Comparison of ENCODE assay signal across 32 mouse cellular contexts in genomic region chr9:101845691-101846090, GRCm38 (mm10). TPM values are rescaled to one million over a fixed set of nuclear protein-coding genes. Genes with fewer than 3 reads are reported as not detected.
DNase-seq lines count a peak whose midpoint lies in the region; ATAC-seq and TF ChIP-seq lines count a peak whose summit lies in the region.
"Had no signal": no experiment of that assay in that cellular context is flagged by ENCODE, and none has a peak within 500 bp of the region (broad histone marks: within the 10 kb centered on the region; RNA-seq: fewer than 3 reads in every experiment).

No protein-coding gene starts in this region.

- peak; percentile 7 to 54 for DNase-seq in adrenal gland, adult (ENCODE audit: inconsistent age in 2 of 2, low spot score in 1 of 2)
- no peak for DNase-seq in adrenal gland, adult 8-10 months
- no peak for DNase-seq in forebrain, postnatal 0 days
- DNase-seq in right cerebral cortex, adult 18-20 months = peak; percentile 10
- no peak for DNase-seq in right cerebral cortex, postnatal 4 days
- DNase-seq: adrenal gland, postnatal 25 days; cerebellum, adult 11 months; cerebellum, adult 2 months; cerebellum, adult 9-11 months; cerebellum, postnatal 25 days; gastrocnemius, postnatal 25 days; heart, adult 2 months; heart, postnatal 14 days; kidney, adult 2 months had no signal

- H3K4me3 ChIP-seq in forebrain, postnatal 0 days (ENCODE audit: low read depth, low read length) = no peak overlapping the region
- no peak overlapping the region for H3K4me3 ChIP-seq in forebrain, embryonic 16.5 days (replicated peaks; ENCODE audit: low read length)
- H3K4me3 ChIP-seq: embryonic facial prominence, embryonic 12.5 days; embryonic facial prominence, embryonic 15.5 days; heart, adult 2 months; heart, embryonic 10.5 days; heart, embryonic 13.5 days; hindbrain, embryonic 12.5 days; hindbrain, embryonic 15.5 days had no signal

- H3K9ac ChIP-seq in forebrain, postnatal 0 days = no peak overlapping the region
- H3K9ac ChIP-seq in forebrain, embryonic 16.5 days (replicated peaks; ENCODE audit: low read depth, low read length) = no peak overlapping the region
- H3K9ac ChIP-seq: embryonic facial prominence, embryonic 12.5 days; embryonic facial prominence, embryonic 15.5 days; heart, embryonic 13.5 days; hindbrain, embryonic 12.5 days; hindbrain, embryonic 15.5 days had no signal

- TF ChIP-seq CTCF in forebrain, postnatal 0 days (IDR thresholded peaks at IDR 0.05; ENCODE audit: low read depth) = no peak

- H3K27me3 ChIP-seq in forebrain, postnatal 0 days (ENCODE audit: insufficient read depth, low read length) = no peaks in the 10 kb centered on the region
- no peaks in the 10 kb centered on the region for H3K27me3 ChIP-seq in forebrain, embryonic 16.5 days (replicated peaks; ENCODE audit: control insufficient read depth, insufficient read depth, low read length)
- H3K27me3 ChIP-seq: CH12.LX; embryonic facial prominence, embryonic 12.5 days; embryonic facial prominence, embryonic 15.5 days; heart, embryonic 13.5 days; hindbrain, embryonic 12.5 days; hindbrain, embryonic 15.5 days; Patski had no signal

- ATAC-seq in forebrain, postnatal 0 days = peak; percentile 65
- no peak for ATAC-seq in forebrain, embryonic 16.5 days
- ATAC-seq: forebrain, embryonic 14.5 days; intestine, postnatal 0 days; Patski had no signal

- 78% methylated on average over 6 of the region's 6 CpGs for WGBS in forebrain, postnatal 0 days
- 84% methylated on average over 6 of the region's 6 CpGs for WGBS in forebrain, embryonic 16.5 days

- H3K27ac ChIP-seq in forebrain, postnatal 0 days (ENCODE audit: low read depth, low read length) = no peak overlapping the region
- no peak overlapping the region for H3K27ac ChIP-seq in forebrain, embryonic 16.5 days (ENCODE audit: low read length)
- H3K27ac ChIP-seq: embryonic facial prominence, embryonic 12.5 days; embryonic facial prominence, embryonic 15.5 days; heart, adult 2 months; heart, embryonic 10.5 days; heart, embryonic 13.5 days; hindbrain, embryonic 12.5 days; hindbrain, embryonic 15.5 days had no signal

- H3K9me3 ChIP-seq in forebrain, postnatal 0 days (ENCODE audit: low read length) = no peaks in the 10 kb centered on the region; the same call in 1 of the 2 replicates
- H3K9me3 ChIP-seq in forebrain, embryonic 16.5 days (ENCODE audit: control insufficient read depth, low read length) = no peaks in the 10 kb centered on the region
- H3K9me3 ChIP-seq: embryonic facial prominence, embryonic 12.5 days; embryonic facial prominence, embryonic 15.5 days; heart, embryonic 10.5 days; heart, embryonic 13.5 days; hindbrain, embryonic 12.5 days; hindbrain, embryonic 15.5 days had no signal

- H3K4me2 ChIP-seq in forebrain, postnatal 0 days (ENCODE audit: low read depth) = no peak overlapping the region
- no peak overlapping the region for H3K4me2 ChIP-seq in forebrain, embryonic 16.5 days (ENCODE audit: low read length)
- H3K4me2 ChIP-seq: embryonic facial prominence, embryonic 12.5 days; embryonic facial prominence, embryonic 15.5 days; heart, embryonic 13.5 days; hindbrain, embryonic 12.5 days; hindbrain, embryonic 15.5 days had no signal

- no peaks in the 10 kb centered on the region for H3K4me1 ChIP-seq in forebrain, postnatal 0 days (ENCODE audit: insufficient read depth)
- no peaks in the 10 kb centered on the region; the same call in 1 of the 2 replicates for H3K4me1 ChIP-seq in forebrain, embryonic 16.5 days (replicated peaks; ENCODE audit: control insufficient read depth, insufficient read depth, low read length)
- H3K4me1 ChIP-seq: embryonic facial prominence, embryonic 12.5 days; embryonic facial prominence, embryonic 15.5 days; heart, embryonic 13.5 days; hindbrain, embryonic 12.5 days; hindbrain, embryonic 15.5 days had no signal

- H3K36me3 ChIP-seq in forebrain, postnatal 0 days (ENCODE audit: insufficient read depth) = no peaks in the 10 kb centered on the region
- H3K36me3 ChIP-seq in forebrain, embryonic 16.5 days (ENCODE audit: control insufficient read depth, insufficient read depth) = no peaks in the 10 kb centered on the region
- H3K36me3 ChIP-seq: embryonic facial prominence, embryonic 12.5 days; embryonic facial prominence, embryonic 15.5 days; G1E; heart, embryonic 10.5 days; heart, embryonic 13.5 days; hindbrain, embryonic 12.5 days; hindbrain, embryonic 15.5 days had no signal

RNA-seq across cellular contexts. Expression of gene 9630041A04Rik, which starts 15.9 kb away (rescaled TPM):
- total RNA-seq in adrenal gland, adult 8-10 months (2022) = not detected
- total RNA-seq in forebrain, postnatal 0 days (2014; rRNA removed) = not detected in 2 replicates
- 0.29 TPM in 1 of 2 replicates, not detected in the other for polyA plus RNA-seq in forebrain, postnatal 0 days (2015; fragmentation: Nextera tagmentation; extraction: Ambion mirVana)
- polyA plus RNA-seq in forebrain, embryonic 16.5 days (2015; fragmentation: Nextera tagmentation; extraction: Ambion mirVana) = 0.42 and 0.71 TPM in 2 replicates
- total RNA-seq: adrenal gland, postnatal 25 days; CH12.LX; common myeloid progenitor, adult 5-6 weeks; G1E; gastrocnemius, adult 8-10 months; gastrocnemius, postnatal 25 days; heart, adult 2 months; heart, postnatal 14 days; hematopoietic stem cell, adult 5-6 weeks had no signal
- polyA plus RNA-seq: cerebellum, adult 2 months; embryonic facial prominence, embryonic 12.5 days; embryonic facial prominence, embryonic 15.5 days; forebrain, embryonic 14.5 days; frontal cortex, adult 2 months; G1E; gonadal fat pad, adult 2 months; heart, adult 2 months; heart, embryonic 10.5 days; heart, embryonic 13.5 days; heart, embryonic 16.5 days; intestine, postnatal 0 days; kidney, adult 2 months; Patski had no signal

Comparison
In these comparisons a context has a peak if more than half of its experiments do, and no peak if none do; other contexts are left out.
1. DNase-seq: peak in adrenal gland, adult (2 of 2) and right cerebral cortex, adult 18-20 months (single experiment); none in adrenal gland, adult 8-10 months (single experiment), forebrain, postnatal 0 days (single experiment) and right cerebral cortex, postnatal 4 days (single experiment).